Mouse (Mus musculus): ENCODE measurements around the gene Dnm3.

Dnm3 gene

DNA sequence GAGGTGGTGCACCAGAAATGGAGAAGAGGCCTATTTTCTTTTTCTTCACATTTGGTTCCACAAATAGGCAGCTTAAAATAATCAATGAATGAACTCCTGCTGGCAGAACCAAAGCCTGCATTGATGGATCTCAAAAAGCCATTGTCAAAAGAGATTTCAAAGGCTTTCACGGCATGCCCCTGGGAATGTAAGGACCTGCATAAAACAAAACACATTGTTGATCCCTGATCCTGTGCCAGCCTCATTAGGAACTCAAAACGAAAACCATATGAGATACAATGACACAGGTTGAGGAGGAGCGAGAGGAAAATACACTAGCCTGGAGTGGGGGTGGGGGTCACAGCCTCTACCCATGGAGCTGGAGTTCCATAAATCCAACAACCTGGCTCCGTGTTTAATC is 153.4 kb downstream of the Dnm3 start:
- no peak for DNase-seq (ENCODE audit: low spot score in 2 of 2)

DNA sequence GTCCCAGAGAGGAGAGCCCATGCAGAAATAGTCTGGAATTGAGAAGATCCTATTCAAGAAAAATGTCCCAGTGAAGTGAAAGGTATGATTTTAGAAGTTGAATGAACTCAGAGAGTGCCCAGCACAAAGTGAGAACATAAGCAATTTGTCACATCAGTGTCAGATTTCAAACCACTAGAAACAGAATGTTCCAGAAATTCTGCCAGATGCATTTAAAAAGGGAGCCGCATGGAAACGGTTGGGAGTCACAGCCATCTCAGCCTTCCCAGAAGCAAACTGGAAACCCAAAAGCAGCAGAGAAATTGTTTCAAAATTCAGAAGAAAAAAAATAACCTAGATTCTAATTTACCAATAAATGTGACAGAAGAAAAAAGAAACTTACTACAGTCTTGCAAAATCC is 154.7 kb downstream of the Dnm3 start:
- DNase-seq (ENCODE audit: low spot score in 2 of 2): no peak

DNA sequence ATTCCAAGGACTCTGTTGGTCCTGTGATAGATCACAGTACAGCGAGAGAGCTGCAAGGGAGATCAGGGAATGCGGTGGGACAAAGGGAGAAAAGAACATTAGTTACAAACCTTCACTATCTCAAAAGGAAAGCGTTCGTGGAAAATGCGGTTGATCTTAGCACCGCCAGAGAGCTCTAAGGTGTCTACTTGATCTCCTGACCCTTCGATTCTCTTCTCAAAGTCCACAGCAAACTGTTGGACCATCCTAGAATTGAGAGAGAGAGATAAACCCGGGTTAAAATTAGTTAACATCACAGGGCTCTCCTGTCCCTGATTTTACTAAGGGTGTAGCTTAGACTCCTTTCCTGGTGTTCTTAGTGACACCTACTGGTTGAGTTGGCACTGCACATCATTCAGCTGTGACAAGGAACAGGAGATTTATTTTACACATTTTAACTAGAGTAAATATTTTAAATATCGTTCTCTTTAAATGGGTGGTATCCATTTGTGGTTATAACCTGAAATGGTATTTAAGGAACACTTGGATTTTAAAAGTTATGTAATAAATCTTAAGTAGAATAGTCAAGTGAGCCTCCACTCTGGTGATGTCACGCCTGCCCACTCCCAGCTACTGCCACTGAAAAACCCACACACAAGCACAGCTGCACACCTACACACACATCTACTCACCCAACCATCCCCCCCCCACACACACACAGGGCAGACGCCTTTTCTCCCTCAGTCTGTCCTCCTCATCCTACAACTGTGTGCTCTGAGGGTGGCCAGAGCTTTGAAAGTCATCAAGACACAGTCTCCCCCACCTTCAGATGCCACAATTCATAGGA is 164.2 kb downstream of the Dnm3 start:
- DNase-seq (ENCODE audit: low spot score in 2 of 2): no peak

GRCm38 (mm10) chr1:162312621-162313020 is 165.2 kb downstream of the Dnm3 start:
- no peak for DNase-seq (ENCODE audit: low spot score in 2 of 2)

- no peak for DNase-seq (ENCODE audit: low spot score in 2 of 2)
Measured at GRCm38 (mm10) chr1:162312152-162312551, 165.7 kb downstream of the Dnm3 start.

DNA sequence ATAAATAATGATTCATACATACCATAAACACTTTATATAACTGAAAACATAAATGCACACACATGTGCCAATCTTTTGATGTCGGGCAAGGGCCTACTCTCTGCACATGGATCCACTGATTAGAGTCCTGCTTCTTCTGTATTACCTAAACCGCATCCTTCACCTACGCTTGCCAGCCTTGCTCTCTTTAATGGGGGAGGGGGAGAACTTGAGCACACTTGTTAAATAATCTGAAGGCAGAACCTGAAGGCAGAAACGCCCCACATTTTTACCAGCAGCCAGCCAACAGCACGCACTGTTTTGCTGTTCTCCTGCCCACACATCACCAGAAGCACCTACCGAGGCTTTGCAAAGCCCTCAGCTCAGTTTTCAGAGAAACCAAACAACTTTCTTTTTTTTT is 172.6 kb downstream of the Dnm3 start:
- no peak for DNase-seq (ENCODE audit: low spot score in 2 of 2)

- DNase-seq (ENCODE audit: low spot score in 2 of 2): no peak
Measured at GRCm38 (mm10) chr1:162302480-162302879, 175.4 kb downstream of the Dnm3 start.

DNA sequence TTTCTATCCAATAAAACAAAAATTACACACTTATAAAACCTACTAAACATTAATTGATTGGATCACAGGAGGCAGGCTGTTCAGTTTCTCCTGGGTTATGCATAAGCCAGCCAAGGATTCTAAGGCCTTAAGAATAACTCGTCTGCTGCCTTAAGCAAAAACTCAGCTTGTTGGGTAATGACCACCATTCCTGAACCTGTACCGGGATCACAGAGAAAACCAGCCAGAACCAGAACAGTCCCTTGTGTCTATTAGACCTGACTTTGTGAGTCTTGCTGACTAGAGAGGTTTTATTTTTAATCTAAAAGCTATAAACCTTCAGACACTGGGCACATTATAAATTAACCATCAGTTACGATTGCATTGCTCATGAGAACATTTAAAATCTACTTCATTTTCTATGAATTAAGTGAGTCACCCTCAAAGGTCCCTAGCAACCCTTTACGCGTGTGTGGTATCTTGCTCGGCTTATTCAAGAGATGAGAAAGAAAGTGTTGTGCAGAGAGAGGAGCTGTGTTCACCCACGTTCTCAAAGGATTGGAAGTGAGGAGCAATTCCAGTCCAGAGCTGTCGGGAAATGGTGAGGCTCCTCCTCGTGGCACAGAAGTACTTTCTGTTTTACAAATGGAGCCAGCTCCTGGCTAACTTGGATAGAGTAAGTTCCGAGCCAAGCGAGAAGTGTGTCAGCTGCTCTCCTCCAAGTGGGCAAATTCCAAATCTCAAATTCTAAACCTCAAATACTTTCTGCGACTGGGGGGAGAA is 178.1 kb downstream of the Dnm3 start:
- no peak for DNase-seq (ENCODE audit: low spot score in 2 of 2)

DNA sequence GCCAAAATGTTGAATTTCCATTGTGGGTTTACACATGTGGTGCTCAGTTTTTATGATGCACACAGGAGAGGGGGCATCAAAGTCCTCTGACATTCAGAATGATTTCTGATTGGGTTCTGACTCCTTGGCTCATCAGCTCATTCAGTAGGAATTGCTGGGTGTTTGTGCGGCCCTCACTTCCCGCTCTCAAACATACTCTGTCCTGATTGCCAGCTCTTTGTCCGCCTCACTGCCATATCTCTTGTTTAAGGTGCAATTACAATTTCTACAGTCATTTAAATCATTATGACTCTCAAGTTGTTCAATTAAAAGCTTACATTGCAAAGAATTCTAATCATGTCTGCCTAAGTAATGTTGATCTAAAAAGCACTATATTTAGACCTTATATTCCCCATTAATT is 179.3 kb downstream of the Dnm3 start:
- DNase-seq (ENCODE audit: low spot score in 2 of 2): no peak

GRCm38 (mm10) chr1:162295443-162295842 is 182.4 kb downstream of the Dnm3 start:
- DNase-seq (ENCODE audit: low spot score in 2 of 2): no peak

DNA sequence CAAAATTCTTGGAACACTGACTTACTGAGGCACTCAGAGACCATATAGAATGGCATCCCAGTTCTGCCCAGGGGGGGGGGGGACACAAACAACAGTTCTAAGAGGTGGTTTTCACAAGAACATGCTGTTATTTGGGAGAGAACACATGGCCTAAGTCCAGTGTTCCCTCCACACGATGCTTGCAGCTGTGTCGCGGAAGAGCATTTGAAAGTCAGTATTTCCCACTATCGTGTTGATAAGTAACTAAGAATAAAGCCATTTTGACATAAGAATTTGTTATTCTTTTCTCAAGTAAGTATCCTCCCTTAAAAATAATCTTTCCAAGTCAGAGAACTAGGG is 183.3 kb downstream of the Dnm3 start:
- DNase-seq (ENCODE audit: low spot score in 2 of 2): no peak

DNA sequence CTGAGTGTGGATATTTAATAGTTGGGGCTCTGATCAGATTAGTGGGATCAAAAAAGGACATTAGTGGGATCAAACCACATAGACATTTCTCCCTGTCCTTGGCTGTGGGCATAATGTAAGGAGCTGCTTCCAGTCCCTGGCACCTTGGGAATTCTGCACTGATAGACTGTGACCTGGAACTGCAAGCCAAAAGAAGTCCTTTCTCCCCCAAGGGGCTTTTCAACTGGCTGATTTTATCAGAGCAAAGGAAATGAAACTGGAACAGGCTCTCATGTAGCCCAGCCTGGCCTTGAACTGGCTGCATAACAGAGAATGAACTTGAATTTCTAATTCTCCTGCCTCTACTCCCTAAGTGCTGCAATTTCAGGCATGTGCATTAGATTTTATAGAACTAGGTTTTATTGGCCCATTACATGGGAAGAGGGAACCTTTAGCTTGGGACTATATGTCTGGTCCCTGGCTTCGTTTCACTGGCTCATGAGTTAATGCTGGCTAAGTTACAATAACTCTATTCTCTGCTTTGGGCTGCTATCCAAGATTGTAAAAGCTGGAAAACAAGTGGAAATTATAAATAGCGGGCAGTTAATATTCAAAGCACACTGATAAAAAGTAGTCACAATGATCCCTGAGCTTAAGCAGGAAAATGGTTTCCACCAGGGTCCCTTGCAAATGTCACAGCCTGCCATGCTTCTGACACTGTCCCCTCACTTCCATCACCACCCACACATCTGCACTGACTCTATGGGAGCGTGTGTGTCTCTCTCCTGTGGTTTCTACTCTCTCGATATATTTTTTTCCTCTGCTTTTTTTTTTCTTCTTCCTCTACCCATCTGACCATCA is 183.9 kb downstream of the Dnm3 start:
- DNase-seq (ENCODE audit: low spot score in 2 of 2): no peak

DNA sequence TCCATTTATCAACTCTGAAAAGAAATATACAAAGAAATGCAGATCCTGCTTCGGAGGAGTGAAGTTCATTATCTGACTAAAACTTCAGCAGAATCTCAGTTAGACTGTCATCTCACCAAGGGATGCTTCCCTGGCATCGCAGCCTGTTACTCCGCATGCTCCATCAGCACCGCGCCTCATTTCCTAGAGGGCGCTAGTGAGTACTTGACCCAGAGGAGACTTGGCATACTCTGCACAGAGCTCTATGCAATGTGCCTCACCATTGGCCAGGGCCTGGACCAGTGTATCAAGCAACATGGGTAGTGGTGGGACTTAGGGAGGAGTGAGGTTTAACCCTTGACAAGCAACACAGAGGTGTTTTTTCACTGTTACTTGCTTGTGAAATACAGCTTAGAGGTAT is 190.9 kb downstream of the Dnm3 start:
- no peak for DNase-seq (ENCODE audit: low spot score in 2 of 2)

DNA sequence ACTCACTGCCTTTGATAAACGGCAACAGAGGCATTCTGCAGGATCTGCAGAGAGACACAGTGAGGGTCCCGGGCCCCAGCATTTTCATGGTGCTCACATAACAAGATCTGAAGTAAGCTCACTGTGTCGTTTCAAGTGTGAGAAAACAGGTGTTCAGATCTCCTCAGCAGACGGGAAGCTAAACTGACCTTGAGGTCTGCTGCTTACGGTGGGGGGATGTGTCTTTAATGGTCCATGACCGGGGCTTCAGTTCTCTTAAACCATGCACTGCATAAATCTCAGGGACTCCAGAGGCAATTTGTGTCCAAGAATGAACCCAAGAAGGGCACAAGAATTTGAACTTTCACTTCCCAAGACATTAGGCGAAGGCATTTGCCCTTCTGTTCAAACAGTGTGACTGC is 195.9 kb downstream of the Dnm3 start:
- DNase-seq (ENCODE audit: low spot score in 2 of 2): no peak

DNA sequence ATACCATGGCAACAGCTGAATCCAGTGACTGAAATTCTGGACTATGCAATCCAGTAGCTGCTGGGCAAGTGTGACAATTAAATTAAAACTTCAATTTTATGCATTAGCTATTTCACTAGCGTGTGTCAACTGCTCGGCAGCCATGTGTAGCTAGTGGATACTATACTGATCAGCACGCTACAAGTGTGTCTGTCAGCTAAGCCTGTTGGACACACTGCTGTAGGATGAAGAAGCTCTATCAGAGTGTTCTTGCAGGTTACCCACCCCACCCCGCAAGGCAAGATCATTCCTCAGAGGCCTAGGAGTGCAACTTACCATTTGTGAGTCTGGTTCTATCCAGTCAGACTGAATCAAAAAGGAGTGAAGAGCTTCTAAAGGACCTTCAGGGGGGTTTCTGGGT is 197.8 kb downstream of the Dnm3 start:
- DNase-seq (ENCODE audit: low spot score in 2 of 2): no peak

- no peak for DNase-seq (ENCODE audit: low spot score in 2 of 2)
Measured at GRCm38 (mm10) chr1:162276011-162276410, 201.8 kb downstream of the Dnm3 start.

DNA sequence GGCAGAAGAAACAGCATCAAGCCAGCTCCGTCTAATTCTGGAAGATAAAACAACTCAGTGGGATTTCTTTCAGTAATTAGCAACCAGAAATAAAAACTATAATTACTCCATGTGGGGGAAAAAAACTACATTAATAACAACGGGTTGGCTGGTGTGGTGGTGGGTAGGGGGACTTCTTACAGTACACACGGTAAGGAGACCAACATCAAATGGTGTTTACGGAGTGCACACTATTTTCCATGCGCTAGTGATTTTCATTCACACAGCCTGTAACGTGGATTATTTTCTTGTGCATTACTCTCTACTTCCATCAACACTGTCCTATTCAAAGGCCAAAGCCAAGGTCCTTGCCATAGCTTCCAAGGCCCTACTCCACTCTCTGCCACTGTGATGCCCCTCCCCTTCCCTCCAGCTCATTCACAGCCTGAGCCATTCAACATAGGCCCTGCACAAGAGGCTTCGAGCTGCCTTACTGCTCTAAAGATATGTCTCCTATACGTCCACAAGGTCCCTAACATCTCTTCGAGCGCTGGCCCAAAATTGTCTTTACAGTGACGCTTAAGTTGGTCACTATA is 203.1 kb downstream of the Dnm3 start:
- DNase-seq (ENCODE audit: low spot score in 2 of 2): no peak

- DNase-seq (ENCODE audit: low spot score in 2 of 2): no peak
Measured at GRCm38 (mm10) chr1:162256912-162257607, 220.8 kb downstream of the Dnm3 start.

GRCm38 (mm10) chr1:162254944-162255343 is 222.9 kb downstream of the Dnm3 start:
- no peak for DNase-seq (ENCODE audit: low spot score in 2 of 2)

GRCm38 (mm10) chr1:162253971-162254641 is 223.7 kb downstream of the Dnm3 start:
- DNase-seq (ENCODE audit: low spot score in 2 of 2): no peak

GRCm38 (mm10) chr1:162252869-162253268 is 225.0 kb downstream of the Dnm3 start:
- no peak for DNase-seq (ENCODE audit: low spot score in 2 of 2)

All from urinary bladder, postnatal 4 days (tissue).